Mouse (Mus musculus): ENCODE measurements at regions not wholly inside any gene's neighbourhood (a gene's known extent, or its start where the extent isn't known, plus 50 kb on each side); places are given as distances from the start of the nearest gene placed in this dataset.

DNA sequence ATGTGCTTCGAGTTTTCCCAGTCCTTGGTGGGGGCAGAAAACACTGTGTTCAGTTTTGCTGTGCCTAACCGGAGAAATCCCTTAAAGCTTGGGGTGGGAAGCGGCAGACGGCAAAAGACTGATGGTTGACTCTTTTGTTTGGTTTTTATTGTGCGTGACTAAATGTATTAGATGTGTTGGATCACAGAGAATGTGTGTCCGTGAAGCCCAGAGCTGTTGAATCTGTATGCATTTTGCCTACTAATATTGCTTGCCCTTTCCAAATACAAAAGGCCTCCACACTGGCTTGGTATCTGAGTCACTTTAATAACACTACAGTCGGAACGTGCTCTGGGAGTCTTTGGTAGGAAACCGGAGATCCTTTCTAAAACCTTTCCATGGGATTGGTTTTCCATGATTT lies 147.8 kb downstream of the Gm19935 start:
- TF ChIP-seq EP300 (IDR thresholded peaks at IDR 0.05; ENCODE audit: low read depth) (no peak), CTCF (IDR thresholded peaks at IDR 0.05; ENCODE audit: low read depth) (no peak)

Measured in liver, embryonic 14.5 days (tissue).